Comparison of ENCODE assay signal across 8 mouse cellular contexts in the genomic region with DNA sequence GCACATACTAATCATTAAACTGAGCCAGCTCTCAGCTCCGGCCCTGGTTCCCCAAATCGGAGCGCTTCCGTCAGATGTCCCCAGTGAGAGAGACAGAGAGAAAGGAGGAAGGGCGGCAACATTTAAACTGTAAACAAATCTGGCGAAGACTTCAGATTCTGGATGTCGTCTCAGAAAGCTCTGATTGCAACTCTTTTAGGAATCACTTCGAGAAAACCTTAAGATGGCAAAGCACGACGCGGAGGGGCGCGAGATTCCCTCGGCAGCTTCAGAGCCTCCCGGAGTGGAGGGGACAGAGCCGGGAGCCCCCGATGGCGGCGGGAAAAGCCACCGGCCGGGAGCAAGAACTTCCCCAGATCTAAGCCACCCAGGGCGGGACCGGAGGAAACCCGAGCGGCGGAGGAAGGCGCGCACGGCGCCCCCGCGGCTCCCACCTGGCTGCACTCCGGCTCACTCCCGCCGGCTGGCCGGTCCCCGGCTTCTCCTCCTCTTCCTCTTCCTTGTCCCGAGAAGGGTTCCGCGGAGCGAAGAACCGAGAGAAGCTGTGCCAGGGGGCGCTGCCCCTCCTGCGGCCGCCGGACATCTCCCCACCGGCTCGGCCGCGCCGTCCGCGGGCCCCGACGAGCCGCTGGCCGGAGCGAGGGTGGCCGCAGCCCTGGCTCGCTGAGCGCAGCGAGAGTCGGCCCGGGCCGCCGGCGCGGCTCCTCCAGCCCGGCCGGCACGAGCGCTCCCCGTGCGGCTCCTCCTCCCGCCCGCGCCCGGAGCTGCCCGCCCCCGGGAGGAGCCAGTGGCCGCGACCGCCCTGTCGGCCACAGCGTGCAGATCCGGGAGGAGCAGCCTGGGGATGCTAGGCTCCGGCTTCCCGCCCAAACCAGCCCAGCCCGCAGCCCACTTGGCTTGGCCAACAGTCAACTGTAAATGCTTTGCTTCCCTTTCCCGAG. TPM values are rescaled to one million over a fixed set of nuclear protein-coding genes. Genes with fewer than 3 reads are reported as not detected.
A peak's percentile ranks its signal among the peaks of the same experiment; 100 is the strongest.
DNase-seq lines count a peak whose midpoint lies in the region; ATAC-seq and TF ChIP-seq lines count a peak whose summit lies in the region.

A gene (minus strand): TSS at position 669 of the 941 bp plus-strand sequence.

- no peaks in the 10 kb centered on the region for H3K4me1 ChIP-seq in intestine, postnatal 0 days (replicated peaks; ENCODE audit: control insufficient read depth, insufficient read depth, low read length)
- H3K4me1 ChIP-seq in limb, embryonic 11.5 days (ENCODE audit: control insufficient read depth, insufficient read depth, low read length), result peaks cover 7% of the 10 kb centered on the region; the same call in 1 of the 2 replicates
- H3K4me1 ChIP-seq in midbrain, embryonic 10.5 days, result peaks cover 25% of the 10 kb centered on the region

- H3K9me3 ChIP-seq in intestine, postnatal 0 days (ENCODE audit: control insufficient read depth), result no peaks in the 10 kb centered on the region
- H3K9me3 ChIP-seq in limb, embryonic 11.5 days (ENCODE audit: control insufficient read depth, low read length), result no peaks in the 10 kb centered on the region
- no peaks in the 10 kb centered on the region for H3K9me3 ChIP-seq in midbrain, embryonic 10.5 days (replicated peaks)

- peak within 1 kb of the TSS; percentile 90 for H3K4me2 ChIP-seq in intestine, postnatal 0 days (replicated peaks; ENCODE audit: low read depth)
- peak within 1 kb of the TSS; percentile 66 for H3K4me2 ChIP-seq in limb, embryonic 11.5 days (ENCODE audit: low read depth, severe bottlenecking)

- H3K27me3 ChIP-seq in intestine, postnatal 0 days (replicated peaks; ENCODE audit: control insufficient read depth, insufficient read depth, low read length), result no peaks in the 10 kb centered on the region
- H3K27me3 ChIP-seq in limb, embryonic 11.5 days (ENCODE audit: control insufficient read depth, insufficient read depth, low read length), result no peaks in the 10 kb centered on the region
- peaks cover 51% of the 10 kb centered on the region for H3K27me3 ChIP-seq in midbrain, embryonic 10.5 days (ENCODE audit: low read depth, poor library complexity, severe bottlenecking)

- H3K4me3 ChIP-seq in intestine, postnatal 0 days (ENCODE audit: low read depth, low read length), result peak within 1 kb of the TSS; percentile 89
- peak within 1 kb of the TSS; percentile 72 for H3K4me3 ChIP-seq in limb, embryonic 11.5 days (ENCODE audit: low read depth, low read length)
- H3K4me3 ChIP-seq in midbrain, embryonic 10.5 days, result peak within 1 kb of the TSS; percentile 80

- peak within 1 kb of the TSS; percentile 86 for H3K27ac ChIP-seq in intestine, postnatal 0 days (ENCODE audit: low read depth, low read length)
- peak within 1 kb of the TSS; percentile 52; the same call in 1 of the 2 replicates for H3K27ac ChIP-seq in limb, embryonic 11.5 days (replicated peaks; ENCODE audit: low read depth, low read length)
- H3K27ac ChIP-seq in midbrain, embryonic 10.5 days (replicated peaks), result peak within 1 kb of the TSS; percentile 91

- under 1% methylated on average over 83 of the region's 90 CpGs for WGBS in intestine, postnatal 0 days
- WGBS in limb, embryonic 11.5 days, result under 1% methylated on average over 77 of the region's 90 CpGs
- WGBS in midbrain, embryonic 10.5 days, result under 1% methylated on average over 69 of the region's 90 CpGs

- H3K36me3 ChIP-seq in intestine, postnatal 0 days (ENCODE audit: control insufficient read depth, insufficient read depth), result no peaks in the 10 kb centered on the region
- no peaks in the 10 kb centered on the region for H3K36me3 ChIP-seq in limb, embryonic 11.5 days (ENCODE audit: control insufficient read depth, insufficient read depth, low read length)
- H3K36me3 ChIP-seq in midbrain, embryonic 10.5 days, result no peaks in the 10 kb centered on the region

- peak within 1 kb of the TSS; percentile 88 for H3K9ac ChIP-seq in intestine, postnatal 0 days (ENCODE audit: low read depth, low read length)
- H3K9ac ChIP-seq in limb, embryonic 11.5 days (ENCODE audit: low read length), result peak within 1 kb of the TSS; percentile 86

- peak; percentile 30; the same call in 1 of the 2 replicates for TF ChIP-seq CTCF in intestine, postnatal 0 days (IDR thresholded peaks at IDR 0.05; ENCODE audit: low read depth)

- peak; percentile 98 for ATAC-seq in intestine, postnatal 0 days
- peak; percentile 91 for ATAC-seq in limb, embryonic 11.5 days (ENCODE audit: insufficient number of reproducible peaks, low FRiP score, low TSS enrichment, low read depth)

- peak; percentile 76 for DNase-seq in adrenal gland, adult 8-10 months
- DNase-seq in embryo, embryonic 11.5 days (ENCODE audit: low read depth, low spot score), result peak; percentile 53
- DNase-seq in heart, adult 18-20 months, result peak; percentile 85 to 93
- DNase-seq in limb, embryonic 11.5 days (ENCODE audit: low spot score), result peak; percentile 83
- DNase-seq in midbrain, embryonic 10.5 days (ENCODE audit: low spot score), result peak; percentile 77
- DNase-seq in right cerebral cortex, postnatal 4 days, result peak; percentile 57
- DNase-seq in c-Kit-positive CD71-positive TER-119-positive erythroid progenitor cells, embryonic 14.5 days (ENCODE audit: low spot score), result no peak

RNA-seq across cellular contexts. Expression of the gene that starts here (rescaled TPM):
- total RNA-seq in adrenal gland, adult 8-10 months (2022), result 10 to 100 TPM; 13.9 to 23.2 (median 19.0) TPM
- total RNA-seq in heart, adult 18-20 months (2021), result 10 to 100 TPM; 71.9 to 73.5 TPM
- polyA plus RNA-seq in intestine, postnatal 0 days (2015; fragmentation: Nextera tagmentation; extraction: Ambion mirVana), result 3.1 and 3.2 TPM in 2 replicates
- 7.3 and 9.7 TPM in 2 replicates for polyA plus RNA-seq in limb, embryonic 11.5 days (2014; fragmentation: Nextera tagmentation; extraction: Ambion mirVana)
- polyA plus RNA-seq in midbrain, embryonic 10.5 days (2016; fragmentation: Nextera tagmentation; extraction: Ambion mirVana), result 5.2 and 5.5 TPM in 2 replicates
